Mouse (Mus musculus) cerebellum, adult 2 months (tissue): ENCODE results near the gene Rbms3.

Source experiments
- CTCF ChIP-seq: fragments of 200-500 bp; IDR thresholded peaks from 2 replicates; pipeline ENCODE4 v1.5.1; 2011; ENCODE audit warnings: low read depth, mild to moderate bottlenecking, control low read depth, low read length, moderate library complexity, borderline replicate concordance; ENCODE audit not compliant: insufficient read depth
- POLR2A ChIP-seq: fragments of 200-500 bp; IDR thresholded peaks from 2 replicates; pipeline ENCODE4 v1.6.1; 2011; ENCODE audit warnings: low read length, control low read depth, borderline replicate concordance; ENCODE audit not compliant: insufficient read depth

DNA sequence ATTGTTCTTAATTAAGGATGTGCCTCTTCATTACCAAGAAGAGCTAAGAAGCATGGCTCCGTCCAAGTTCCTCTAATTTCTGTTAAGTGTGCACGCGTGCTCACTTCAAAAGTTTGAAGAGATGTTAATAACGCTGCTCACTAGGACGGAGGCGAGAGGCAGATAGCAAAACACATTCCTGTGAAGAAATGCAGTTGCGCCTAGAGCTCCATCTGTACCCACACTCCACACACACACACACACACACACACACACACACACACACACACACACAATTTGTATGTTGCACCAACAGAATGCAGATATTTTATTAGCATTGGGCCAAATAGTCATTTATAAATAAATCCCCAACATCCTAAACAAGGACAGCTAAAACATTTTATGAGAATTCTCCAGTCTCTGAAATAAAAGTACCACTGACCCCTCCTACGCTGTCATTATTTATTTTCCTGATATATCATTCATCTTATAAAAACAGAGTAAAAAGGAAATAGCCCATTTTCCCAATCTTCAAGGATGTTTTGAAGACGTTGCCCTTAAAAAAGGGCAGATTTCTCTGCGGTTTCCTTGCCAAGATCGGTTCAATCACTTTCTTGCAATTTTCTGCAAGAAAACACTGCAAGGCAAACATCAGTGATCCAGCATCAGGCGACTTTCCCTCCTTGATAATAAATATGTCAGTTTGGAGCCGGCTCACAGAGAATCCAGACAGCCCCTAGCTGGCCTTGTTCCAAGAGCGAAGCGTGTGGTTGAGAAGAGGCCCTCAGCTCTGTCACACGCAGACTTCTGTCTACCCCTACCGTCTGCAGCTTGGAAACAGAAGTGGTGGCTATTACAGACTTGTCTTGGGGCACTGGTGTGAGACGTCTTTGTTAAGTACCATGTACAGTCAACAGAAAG, 235.8 kb downstream of the Rbms3 start:
- TF ChIP-seq POLR2A (no peak), CTCF (no peak)
